Mouse (Mus musculus) midbrain, embryonic 13.5 days (tissue): Measurements from ENCODE around the gene Zfp318. TPM values are rescaled to one million over a fixed set of nuclear protein-coding genes. Genes with fewer than 3 reads are reported as not detected.
A peak's percentile ranks its signal among the peaks of the same experiment; 100 is the strongest.

ENCODE experiments used
- ATAC-seq: fragments of 200-750 bp; cut with Nextera tagmentation; 2 replicates; pipeline ENCODE4 v1.8.0; 2017; ENCODE audit warnings: mild to moderate bottlenecking, moderate TSS enrichment, moderate library complexity
- H3K27ac ChIP-seq: fragments of 300-500 bp; sonication (generic); 2 replicates; pipeline ENCODE4 v1.5.1; 2015; ENCODE audit warnings: inconsistent platforms, mild to moderate bottlenecking, moderate library complexity
- H3K27me3 ChIP-seq: fragments of 300-500 bp; sonication (generic); 2 replicates; pipeline ENCODE4 v1.6.1; 2015; ENCODE audit warnings: mild to moderate bottlenecking, inconsistent platforms
- H3K36me3 ChIP-seq: fragments of 300-500 bp; sonication (generic); 2 replicates; pipeline ENCODE4 v1.6.1; 2015; ENCODE audit warnings: mild to moderate bottlenecking, inconsistent platforms
- H3K4me1 ChIP-seq: fragments of 300-500 bp; sonication (generic); replicated peaks from 2 replicates; pipeline ENCODE4 v1.6.1; 2015; ENCODE audit warnings: inconsistent platforms
- H3K4me2 ChIP-seq: fragments of 300-500 bp; sonication (generic); replicated peaks from 2 replicates; pipeline ENCODE4 v1.6.1; 2015; ENCODE audit warnings: moderate library complexity, mild to moderate bottlenecking, inconsistent platforms
- H3K4me3 ChIP-seq: fragments of 300-500 bp; sonication (generic); replicated peaks from 2 replicates; pipeline ENCODE4 v1.5.1; 2015; ENCODE audit warnings: mild to moderate bottlenecking, inconsistent platforms
- H3K9ac ChIP-seq: fragments of 300-500 bp; sonication (generic); replicated peaks from 2 replicates; pipeline ENCODE4 v1.6.1; 2015; ENCODE audit warnings: mild to moderate bottlenecking, inconsistent platforms
- H3K9me3 ChIP-seq: fragments of 300-500 bp; sonication (generic); 2 replicates; pipeline ENCODE4 v1.6.1; 2016; ENCODE audit warnings: mild to moderate bottlenecking, inconsistent platforms
- WGBS: fragments of 180-500 bp; shearing (Covaris S2); methylation state at CpG from one replicate; pipeline ENCODE4 v1.1.7; 2015; 5-methylcytosine and 5-hydroxymethylcytosine counted together
- polyA plus RNA-seq: library from polyadenylated mRNA; unstranded; fragments of >200 nt; fragmentation: Nextera tagmentation; extraction: Ambion mirVana; gene quantifications from 2 replicates; pipeline ENCODE4 v1.2.1, GENCODE M21; 2015

The Zfp318 gene
- polyA plus RNA-seq, 1 experiment from 2014 or later: 16.6 TPM

DNA sequence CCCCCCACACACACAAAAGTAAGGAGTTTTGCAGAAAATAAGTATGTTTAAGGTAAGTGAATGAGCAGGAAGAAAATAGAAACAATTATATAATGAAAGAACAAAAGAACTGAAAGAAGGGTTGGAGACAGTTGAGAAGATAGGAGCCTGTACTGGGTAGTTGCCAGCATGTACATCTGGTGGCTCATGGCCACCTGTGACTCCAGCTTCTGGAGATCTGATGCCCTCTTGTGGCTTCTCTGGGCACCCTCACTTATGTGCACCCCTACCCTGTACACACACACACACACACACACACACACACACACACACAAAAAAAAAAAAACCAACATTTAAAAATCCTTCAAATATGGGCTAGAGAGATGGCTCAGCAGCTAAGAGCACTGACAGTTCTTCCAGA is 36.2 kb downstream of the Zfp318 start:
- H3K27me3 ChIP-seq: no peaks in the 10 kb centered on the region
- H3K36me3 ChIP-seq: peaks cover 12% of the 10 kb centered on the region
- no peak overlapping the region for H3K4me3 ChIP-seq
- no peaks in the 10 kb centered on the region for H3K4me1 ChIP-seq
- no peaks in the 10 kb centered on the region for H3K9me3 ChIP-seq
- H3K4me2 ChIP-seq: no peak overlapping the region
- no peak for ATAC-seq
- H3K27ac ChIP-seq: no peak overlapping the region
- H3K9ac ChIP-seq: no peak overlapping the region

GRCm38 (mm10) chr17:46426496-46426895 is 43.0 kb downstream of the Zfp318 start:
- no peak for ATAC-seq
- H3K9ac ChIP-seq: no peak overlapping the region
- H3K4me1 ChIP-seq: 0 out of 2 replicates have a peak, but pooled peaks cover 3% of the 10 kb centered on the region
- H3K27ac ChIP-seq: no peak overlapping the region
- no peaks in the 10 kb centered on the region for H3K9me3 ChIP-seq
- H3K4me3 ChIP-seq: no peak overlapping the region
- H3K27me3 ChIP-seq: 0 out of 2 replicates have a peak, but pooled peaks cover 3% of the 10 kb centered on the region
- H3K4me2 ChIP-seq: no peak overlapping the region
- H3K36me3 ChIP-seq: peaks cover 4% of the 10 kb centered on the region; the same call in 1 of the 2 replicates

DNA sequence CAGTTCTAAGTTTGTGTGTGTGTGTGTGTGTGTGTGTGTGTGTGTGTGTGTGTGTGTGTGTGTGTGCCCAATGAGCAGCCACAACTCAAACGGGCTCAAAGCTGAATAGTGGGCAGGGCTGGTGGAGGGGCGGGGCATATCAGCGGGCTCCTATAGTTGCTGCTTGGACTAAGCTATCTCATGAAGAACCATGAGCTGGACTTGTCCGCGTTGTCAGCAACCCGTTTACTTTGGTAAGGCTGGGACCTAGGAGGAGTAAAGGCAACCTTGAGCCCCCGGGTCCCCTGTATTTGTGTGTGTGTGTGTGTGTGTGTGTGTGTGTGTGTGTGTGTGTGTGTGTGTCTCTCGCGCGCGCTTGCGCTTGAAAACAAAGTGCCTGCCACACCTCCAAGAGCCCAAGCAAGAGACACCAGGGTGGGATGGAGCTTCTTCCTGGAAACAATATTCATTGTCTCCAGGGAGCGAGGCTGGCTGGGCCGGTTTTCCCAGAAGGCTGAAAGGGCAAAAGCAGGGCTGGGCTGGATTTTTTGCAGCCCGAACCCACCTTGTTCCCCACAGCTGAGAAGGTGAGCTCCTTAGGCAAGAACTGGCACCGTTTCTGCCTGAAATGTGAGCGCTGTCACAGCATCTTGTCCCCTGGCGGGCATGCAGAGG is 45.4 kb downstream of the Zfp318 start, which contains the start of gene Crip3:
TSS of gene Crip3 (plus strand) at position 166 of the 654 bp plus-strand sequence.
- 13% methylated on average over 18 of the region's 18 CpGs for WGBS
- Histone ChIP-seq H3K4me1 (peaks cover 7% of the 10 kb centered on the region; the same call in 1 of the 2 replicates), H3K27me3 (0 out of 2 replicates have a peak, but pooled peaks cover 8% of the 10 kb centered on the region), H3K4me2 (peak within 1 kb of the TSS; percentile 42), H3K9me3 (no peaks in the 10 kb centered on the region), H3K9ac (no peak within 1 kb of the TSS), H3K4me3 (no peak within 1 kb of the TSS), H3K36me3 (peaks cover 4% of the 10 kb centered on the region; the same call in 1 of the 2 replicates), H3K27ac (no peak within 1 kb of the TSS)
- ATAC-seq: peak; percentile 37; the same call in 1 of the 2 replicates

DNA sequence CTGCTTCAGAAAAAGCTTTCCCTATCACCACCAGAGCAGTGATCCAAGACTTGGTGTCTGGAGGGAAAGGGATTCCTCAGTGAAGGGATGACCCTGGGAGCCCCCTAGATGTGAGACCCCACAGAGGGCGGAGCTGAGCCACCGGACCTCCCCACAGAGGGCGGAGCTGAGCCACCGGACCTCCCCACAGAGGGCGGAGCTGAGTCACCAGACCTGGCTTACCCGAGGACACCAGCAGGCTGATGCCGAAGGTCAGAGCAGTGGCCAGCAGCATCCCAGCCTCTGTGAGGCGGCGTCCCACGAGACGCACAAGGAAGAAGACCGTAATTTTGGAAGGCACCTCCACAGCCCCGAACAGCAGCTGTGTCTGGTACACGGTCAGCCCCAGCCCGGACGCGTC is 50.1 kb downstream of the Zfp318 start:
- H3K27ac ChIP-seq: no peak overlapping the region
- peaks cover 12% of the 10 kb centered on the region; the same call in 1 of the 2 replicates for H3K27me3 ChIP-seq
- peak overlapping the region; percentile 45 for H3K4me2 ChIP-seq
- 2% methylated on average over 17 of the region's 17 CpGs for WGBS
- H3K36me3 ChIP-seq: no peaks in the 10 kb centered on the region
- H3K4me1 ChIP-seq: peaks cover 18% of the 10 kb centered on the region
- 0 out of 2 replicates have a peak overlapping the region, but pooled peaks have one; percentile 6 for H3K9ac ChIP-seq
- 0 out of 2 replicates have a peak, but pooled peaks have one; percentile 21 for ATAC-seq
- peak overlapping the region; percentile 16; the same call in 1 of the 2 replicates for H3K4me3 ChIP-seq
- H3K9me3 ChIP-seq: no peaks in the 10 kb centered on the region

GRCm38 (mm10) chr17:46436672-46437366 is 53.3 kb downstream of the Zfp318 start:
- H3K27me3 ChIP-seq: peaks cover 12% of the 10 kb centered on the region; the same call in 1 of the 2 replicates
- no peak overlapping the region; the same call in 1 of the 2 replicates for H3K9ac ChIP-seq
- H3K4me2 ChIP-seq: no peak overlapping the region
- WGBS: 31% methylated on average over 23 of the region's 23 CpGs
- no peaks in the 10 kb centered on the region for H3K9me3 ChIP-seq
- no peak overlapping the region for H3K27ac ChIP-seq
- H3K4me3 ChIP-seq: no peak overlapping the region
- H3K36me3 ChIP-seq: no peaks in the 10 kb centered on the region
- peak; percentile 81 for ATAC-seq
- H3K4me1 ChIP-seq: peaks cover 15% of the 10 kb centered on the region

- Histone ChIP-seq H3K9me3 (no peaks in the 10 kb centered on the region), H3K27me3 (peaks cover 26% of the 10 kb centered on the region), H3K4me1 (peaks cover 26% of the 10 kb centered on the region), H3K4me2 (no peak within 1 kb of the TSS), H3K9ac (no peak within 1 kb of the TSS), H3K36me3 (no peaks in the 10 kb centered on the region), H3K27ac (no peak within 1 kb of the TSS), H3K4me3 (no peak within 1 kb of the TSS)
- 80% methylated on average over 4 of the region's 4 CpGs for WGBS
- no peak for ATAC-seq
Observed at GRCm38 (mm10) chr17:46438298-46438873, 54.9 kb downstream of the Zfp318 start, which contains the start of gene Slc22a7. Slc22a7 (minus strand) TSS chr17:46438457.

- Histone ChIP-seq H3K4me3 (no peak overlapping the region), H3K36me3 (0 out of 2 replicates have a peak, but pooled peaks cover 5% of the 10 kb centered on the region), H3K4me2 (no peak overlapping the region), H3K9ac (no peak overlapping the region), H3K27me3 (peaks cover 29% of the 10 kb centered on the region), H3K4me1 (peaks cover 20% of the 10 kb centered on the region), H3K9me3 (no peaks in the 10 kb centered on the region), H3K27ac (no peak overlapping the region)
- WGBS: 94% methylated on average over 10 of the region's 10 CpGs
- no peak for ATAC-seq
Observed at GRCm38 (mm10) chr17:46439176-46439575, 55.6 kb downstream of the Zfp318 start.

DNA sequence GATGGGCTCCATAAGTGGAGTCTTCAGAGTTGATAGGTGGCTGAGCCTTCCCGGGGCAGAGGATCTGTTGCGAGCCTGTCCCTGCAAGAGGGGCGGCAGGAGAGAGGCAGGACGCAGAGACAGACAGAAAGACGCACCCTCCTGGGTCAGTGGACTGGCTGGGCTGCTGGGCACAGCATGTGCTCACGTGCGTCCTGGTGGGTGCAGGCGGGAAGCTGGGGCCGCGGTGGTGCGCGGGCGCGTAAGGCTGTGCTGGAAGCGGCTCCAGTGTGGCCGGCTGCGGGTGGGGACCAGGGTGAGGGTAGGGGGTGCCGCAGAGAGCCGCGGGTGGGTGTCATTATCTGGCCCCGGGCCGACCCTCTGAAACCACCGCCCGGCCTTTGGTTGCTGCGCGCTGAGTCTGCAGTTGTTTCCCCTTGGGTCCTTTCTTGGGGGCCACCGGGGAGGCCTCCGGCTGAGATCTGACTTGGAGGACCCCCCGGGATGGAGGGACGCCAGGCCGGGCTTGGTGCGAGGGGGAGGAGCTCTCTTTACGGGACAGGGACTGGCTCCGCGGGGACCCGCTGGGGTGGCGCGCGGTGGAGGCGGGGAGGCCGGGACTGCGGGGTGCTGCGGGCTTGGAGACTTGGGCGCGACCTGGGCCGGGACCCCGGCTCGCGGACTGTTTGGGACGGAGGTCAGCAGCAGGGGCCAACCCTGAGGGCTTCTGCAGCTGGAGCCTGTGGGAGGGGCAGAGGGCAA is 61.5 kb downstream of the Zfp318 start:
- Histone ChIP-seq H3K27me3 (peaks cover 54% of the 10 kb centered on the region), H3K4me2 (peak overlapping the region; percentile 38), H3K4me3 (no peak overlapping the region; the same call in 1 of the 2 replicates), H3K27ac (no peak overlapping the region), H3K36me3 (peaks cover 19% of the 10 kb centered on the region), H3K9ac (0 out of 2 replicates have a peak overlapping the region, but pooled peaks have one; percentile 36), H3K9me3 (no peaks in the 10 kb centered on the region), H3K4me1 (peaks cover 19% of the 10 kb centered on the region)
- 2% methylated on average over 49 of the region's 50 CpGs for WGBS
- no peak for ATAC-seq

GRCm38 (mm10) chr17:46446264-46446663 is 62.7 kb downstream of the Zfp318 start:
- Histone ChIP-seq H3K9ac (no peak overlapping the region), H3K36me3 (peaks cover 19% of the 10 kb centered on the region), H3K27me3 (peaks cover 54% of the 10 kb centered on the region), H3K4me2 (no peak overlapping the region), H3K4me1 (peaks cover 19% of the 10 kb centered on the region), H3K4me3 (no peak overlapping the region), H3K9me3 (no peaks in the 10 kb centered on the region), H3K27ac (no peak overlapping the region)
- ATAC-seq: no peak
- WGBS: 87% methylated on average over 16 of the region's 16 CpGs

- Histone ChIP-seq H3K27ac (no peak overlapping the region; the same call in 1 of the 2 replicates), H3K9me3 (no peaks in the 10 kb centered on the region), H3K9ac (no peak overlapping the region), H3K36me3 (peaks cover 4% of the 10 kb centered on the region), H3K4me2 (peak overlapping the region; percentile 60; the same call in 1 of the 2 replicates), H3K4me1 (peaks cover 41% of the 10 kb centered on the region), H3K4me3 (no peak overlapping the region), H3K27me3 (peaks cover 17% of the 10 kb centered on the region)
- no peak for ATAC-seq
- WGBS: 42% methylated on average over 5 of the region's 5 CpGs
Observed at GRCm38 (mm10) chr17:46452683-46453082, 69.2 kb downstream of the Zfp318 start.

DNA sequence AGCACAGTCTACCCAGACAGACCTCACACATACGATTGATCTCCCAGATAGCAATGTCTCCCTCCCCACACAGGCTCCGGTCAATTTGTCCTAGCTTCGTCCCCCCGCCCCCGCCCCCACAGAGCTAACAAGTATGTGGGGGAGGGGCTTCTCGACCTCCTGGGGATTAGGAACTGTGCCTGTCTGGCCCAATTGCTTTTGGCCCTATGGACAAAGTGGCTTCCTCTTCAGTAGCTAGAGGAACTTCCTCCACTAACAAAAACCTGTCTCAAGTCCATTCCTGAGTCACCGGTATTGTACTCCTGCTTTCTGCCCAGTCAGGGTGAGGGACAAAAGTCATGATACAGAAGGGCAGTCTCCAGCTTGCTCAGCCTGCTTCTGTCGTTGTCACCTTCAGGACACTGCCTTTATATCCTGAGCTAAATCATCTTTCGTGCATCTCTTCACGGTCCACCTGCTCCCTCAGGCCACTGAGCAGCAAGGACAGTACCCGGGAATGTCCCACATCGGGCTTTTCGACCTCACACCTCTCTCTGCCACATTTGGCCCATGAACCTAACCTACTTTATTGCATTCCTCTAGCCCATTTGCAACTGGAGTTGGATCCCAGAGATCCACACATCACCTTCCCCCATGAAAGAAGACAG is 69.9 kb downstream of the Zfp318 start:
- Histone ChIP-seq H3K27ac (peak overlapping the region; percentile 66), H3K9me3 (no peaks in the 10 kb centered on the region), H3K9ac (peak overlapping the region; percentile 61), H3K4me2 (peak overlapping the region; percentile 60), H3K4me1 (peaks cover 41% of the 10 kb centered on the region), H3K36me3 (0 out of 2 replicates have a peak, but pooled peaks cover 6% of the 10 kb centered on the region), H3K27me3 (peaks cover 21% of the 10 kb centered on the region), H3K4me3 (peak overlapping the region; percentile 33; the same call in 1 of the 2 replicates)
- 0 out of 2 replicates have a peak, but pooled peaks have one; percentile 0 for ATAC-seq
- 6% methylated on average over 13 of the region's 13 CpGs for WGBS
